Mouse (Mus musculus): ENCODE results near the gene Ints7.

GRCm38 (mm10) chr1:191622801-191623200, 47.4 kb downstream of the Ints7 start:
- TF ChIP-seq MAX (IDR thresholded peaks at IDR 0.05; ENCODE audit: low read depth), result no peak
- TF ChIP-seq POLR2A (IDR thresholded peaks at IDR 0.05; ENCODE audit: insufficient read length, low read depth), result no peak
- TF ChIP-seq E2F4 (IDR thresholded peaks at IDR 0.05; ENCODE audit: insufficient read depth), result no peak
- peak in 1 of 3 experiments; percentile 38 for TF ChIP-seq MYOD1 (IDR thresholded peaks at IDR 0.05; ENCODE audit: control insufficient read depth in 1 of 3, insufficient read length in 2 of 3, low read depth in 2 of 3)
- TF ChIP-seq SRF (IDR thresholded peaks at IDR 0.05; ENCODE audit: control insufficient read depth, insufficient read length, low read depth), result no peak
- TF ChIP-seq POLR2AphosphoS2 (IDR thresholded peaks at IDR 0.05; ENCODE audit: insufficient read length, low read depth), result no peak
- TF ChIP-seq USF1 (IDR thresholded peaks at IDR 0.05; ENCODE audit: low read depth), result no peak
- no peak for TF ChIP-seq TCF12 (IDR thresholded peaks at IDR 0.05; ENCODE audit: insufficient read depth, poor library complexity, severe bottlenecking)

Data from myocyte (in vitro differentiated cells).